Mouse (Mus musculus): ENCODE measurements around the gene Incenp. TPM values are rescaled to one million over a fixed set of nuclear protein-coding genes. Genes with fewer than 3 reads are reported as not detected.

Gene Incenp
- total RNA-seq, 2 experiments from 2014 or later = 4.5 to 4.7 TPM

Small RNA genes within 50 kb of the gene (microRNA-seq; reads per million reads assigned to microRNA genes)
- gene Gm22369 (ENCODE audit: borderline replicate concordance in 2 of 2) = 0 reads per million in 2 experiments
- gene Gm24484 (ENCODE audit: borderline replicate concordance in 2 of 2) = 0 reads per million in 2 experiments

Other genes starting within 250 kb of the Incenp start
- not detected for gene Scgb2a2, start 52.0 kb downstream of the Incenp start, total RNA-seq (2021)
- gene Fth1, start 81.0 kb upstream of the Incenp start, total RNA-seq (2021) = 1,000 to 10,000 TPM; 1,951 to 1,957 TPM
- gene Best1, start 102.1 kb upstream of the Incenp start, total RNA-seq (2021) = under 1 TPM; 0.21 to 0.26 TPM
- 1 to 10 TPM; 6.0 to 6.5 TPM for gene Rab3il1, start 102.1 kb upstream of the Incenp start, total RNA-seq (2021)
- gene Fads3, start 142.0 kb upstream of the Incenp start, total RNA-seq (2021) = 1 to 10 TPM; 3.1 to 7.2 TPM
- gene Fads2, start 202.2 kb upstream of the Incenp start, total RNA-seq (2021) = 1 to 10 TPM; 2.8 to 3.4 TPM

Data from gastrocnemius, postnatal 25 days (tissue).